Mouse (Mus musculus): ENCODE measurements at regions not wholly inside any gene's neighbourhood (a gene's known extent, or its start where the extent isn't known, plus 50 kb on each side); places are given as distances from the start of the nearest gene placed in this dataset.

DNA sequence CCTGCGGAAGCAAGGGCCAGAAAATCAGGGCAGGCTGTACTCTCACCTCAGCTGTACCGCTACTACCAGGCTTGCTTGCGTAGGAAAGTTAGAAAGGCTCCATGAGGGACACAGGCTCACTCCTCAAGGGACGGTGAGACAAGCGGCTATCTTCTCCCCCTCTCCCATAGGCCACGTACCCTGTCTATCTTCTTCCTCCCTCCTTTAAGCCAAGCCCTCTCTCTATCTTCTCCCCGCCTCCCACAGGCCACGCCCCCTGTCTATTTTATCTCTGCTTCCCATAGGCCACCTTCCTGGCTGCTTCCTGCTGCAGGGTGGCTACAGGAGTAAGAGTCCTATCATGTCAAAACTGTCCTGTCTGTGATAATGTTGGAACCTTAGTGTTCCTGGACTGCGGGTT, 409.1 kb upstream of the Kcnab2 start:
- Histone ChIP-seq H3K27ac (replicated peaks; ENCODE audit: low read depth, low read length) (no peak overlapping the region), H3K9ac (ENCODE audit: low read length) (no peak overlapping the region), H3K9me3 (ENCODE audit: control insufficient read depth, low read length) (no peaks in the 10 kb centered on the region), H3K4me1 (ENCODE audit: control insufficient read depth, insufficient read depth, low read length) (no peaks in the 10 kb centered on the region), H3K36me3 (ENCODE audit: control insufficient read depth, insufficient read depth, low read length) (no peaks in the 10 kb centered on the region), H3K4me2 (ENCODE audit: low read depth, severe bottlenecking) (no peak overlapping the region), H3K27me3 (ENCODE audit: control insufficient read depth, insufficient read depth, low read length) (no peaks in the 10 kb centered on the region), H3K4me3 (ENCODE audit: low read depth, low read length) (no peak overlapping the region)
- ATAC-seq (ENCODE audit: insufficient number of reproducible peaks, low FRiP score, low TSS enrichment, low read depth) = no peak
- 78% methylated on average over 9 of the region's 9 CpGs for WGBS
- DNase-seq (ENCODE audit: low spot score) = no peak

DNA sequence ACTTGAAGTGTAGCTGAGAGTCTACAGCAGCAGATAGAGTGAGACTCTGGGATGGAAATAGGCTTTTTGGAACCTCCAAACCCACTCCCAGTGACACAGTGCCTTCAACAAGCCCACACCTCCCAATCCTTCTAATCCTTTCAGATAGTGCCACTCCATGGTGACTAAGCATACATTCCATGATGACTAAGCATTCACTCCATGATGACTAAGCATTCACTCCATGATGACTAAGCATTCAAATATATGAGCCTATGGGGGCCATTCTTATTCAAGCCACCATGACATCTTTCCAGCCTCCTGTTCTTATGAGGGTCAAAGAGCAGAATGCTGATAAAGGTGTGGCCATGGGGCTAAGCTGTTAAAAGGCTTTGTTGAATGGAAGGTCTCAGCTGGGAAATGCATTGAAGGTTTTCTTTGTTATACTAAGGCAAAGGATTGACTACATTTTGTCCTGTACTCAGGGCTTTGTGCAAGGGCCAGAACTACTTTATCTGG, 403.8 kb upstream of the Kcnab2 start:
- Histone ChIP-seq H3K9me3 (ENCODE audit: control insufficient read depth, low read length) (no peaks in the 10 kb centered on the region), H3K4me1 (ENCODE audit: control insufficient read depth, insufficient read depth, low read length) (no peaks in the 10 kb centered on the region), H3K4me3 (ENCODE audit: low read depth, low read length) (no peak overlapping the region), H3K27ac (replicated peaks; ENCODE audit: low read depth, low read length) (no peak overlapping the region), H3K36me3 (ENCODE audit: control insufficient read depth, insufficient read depth, low read length) (no peaks in the 10 kb centered on the region), H3K4me2 (ENCODE audit: low read depth, severe bottlenecking) (no peak overlapping the region), H3K27me3 (ENCODE audit: control insufficient read depth, insufficient read depth, low read length) (no peaks in the 10 kb centered on the region), H3K9ac (ENCODE audit: low read length) (no peak overlapping the region)
- ATAC-seq (ENCODE audit: insufficient number of reproducible peaks, low FRiP score, low TSS enrichment, low read depth) = no peak
- no peak for DNase-seq (ENCODE audit: low spot score)

DNA sequence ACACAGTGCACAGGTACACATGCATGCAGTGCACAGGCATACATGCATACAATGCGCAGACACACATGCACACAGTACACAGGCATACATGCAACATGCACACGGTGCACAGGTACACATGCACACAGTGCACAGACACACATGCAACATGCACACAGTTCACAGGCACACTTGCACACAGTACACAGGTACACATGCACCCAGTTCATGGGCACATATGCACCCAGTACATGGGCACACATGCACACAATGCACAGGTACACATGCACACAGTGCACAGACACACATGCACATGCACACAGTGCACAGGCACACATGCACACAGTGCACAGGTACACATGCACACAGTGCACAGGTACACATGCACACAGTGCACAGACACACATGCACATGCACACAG, 402.7 kb upstream of the Kcnab2 start:
- H3K4me3 ChIP-seq (ENCODE audit: low read depth, low read length) = no peak overlapping the region
- WGBS = 91% methylated on average over 2 of the region's 2 CpGs
- H3K4me2 ChIP-seq (ENCODE audit: low read depth, severe bottlenecking) = no peak overlapping the region
- H3K36me3 ChIP-seq (ENCODE audit: control insufficient read depth, insufficient read depth, low read length) = no peaks in the 10 kb centered on the region
- H3K4me1 ChIP-seq (ENCODE audit: control insufficient read depth, insufficient read depth, low read length) = no peaks in the 10 kb centered on the region
- H3K27me3 ChIP-seq (ENCODE audit: control insufficient read depth, insufficient read depth, low read length) = no peaks in the 10 kb centered on the region
- DNase-seq (ENCODE audit: low spot score) (no peak), ATAC-seq (ENCODE audit: insufficient number of reproducible peaks, low FRiP score, low TSS enrichment, low read depth) (no peak)
- no peaks in the 10 kb centered on the region for H3K9me3 ChIP-seq (ENCODE audit: control insufficient read depth, low read length)
- H3K9ac ChIP-seq (ENCODE audit: low read length) = no peak overlapping the region
- no peak overlapping the region for H3K27ac ChIP-seq (replicated peaks; ENCODE audit: low read depth, low read length)

DNA sequence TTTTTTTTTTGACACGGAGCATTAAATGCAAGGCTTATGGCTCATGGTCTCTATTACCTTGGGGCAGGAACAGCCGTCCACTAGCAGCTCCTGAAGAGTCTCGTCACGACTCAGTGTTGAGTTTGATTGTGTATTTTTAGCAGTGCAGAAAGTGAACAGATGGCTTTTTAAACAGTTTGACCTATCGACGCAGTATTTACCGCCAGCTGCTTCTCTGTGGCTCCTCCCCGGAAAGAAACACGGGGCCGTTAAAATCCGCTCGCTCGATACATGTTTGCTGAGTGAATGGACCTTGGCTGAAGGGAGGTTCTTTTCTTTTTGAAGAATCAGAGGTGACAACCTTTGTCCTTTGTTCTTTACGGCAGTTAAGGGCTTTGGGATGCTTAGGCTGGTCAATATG, 401.3 kb upstream of the Kcnab2 start:
- Histone ChIP-seq H3K4me3 (ENCODE audit: low read depth, low read length) (no peak overlapping the region), H3K9me3 (ENCODE audit: control insufficient read depth, low read length) (no peaks in the 10 kb centered on the region), H3K36me3 (ENCODE audit: control insufficient read depth, insufficient read depth, low read length) (no peaks in the 10 kb centered on the region), H3K27ac (replicated peaks; ENCODE audit: low read depth, low read length) (no peak overlapping the region), H3K4me1 (ENCODE audit: control insufficient read depth, insufficient read depth, low read length) (no peaks in the 10 kb centered on the region), H3K27me3 (ENCODE audit: control insufficient read depth, insufficient read depth, low read length) (no peaks in the 10 kb centered on the region), H3K4me2 (ENCODE audit: low read depth, severe bottlenecking) (no peak overlapping the region), H3K9ac (ENCODE audit: low read length) (no peak overlapping the region)
- DNase-seq (ENCODE audit: low spot score) = no peak
- no peak for ATAC-seq (ENCODE audit: insufficient number of reproducible peaks, low FRiP score, low TSS enrichment, low read depth)
- WGBS = 83% methylated on average over 14 of the region's 14 CpGs

DNA sequence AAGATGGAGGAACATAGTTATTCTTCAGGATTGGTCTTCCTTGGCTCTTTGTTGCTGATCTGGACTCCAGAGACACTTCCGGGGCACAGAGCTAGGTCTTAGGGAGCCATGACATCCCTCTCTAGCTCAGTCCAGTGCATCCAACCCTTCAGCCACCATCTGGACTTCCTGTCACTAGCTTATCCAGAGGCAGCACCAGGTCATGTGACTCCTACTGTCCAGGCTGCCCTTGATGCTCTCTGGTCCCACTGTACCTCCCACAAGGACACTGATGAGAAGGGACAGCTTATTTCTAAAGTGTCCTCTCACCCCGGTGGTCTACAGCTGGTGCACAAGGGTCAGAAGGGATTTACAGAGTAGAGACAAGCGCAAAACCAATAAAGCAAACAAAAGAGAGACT, 400.7 kb upstream of the Kcnab2 start:
- Histone ChIP-seq H3K27me3 (ENCODE audit: control insufficient read depth, insufficient read depth, low read length) (no peaks in the 10 kb centered on the region), H3K27ac (replicated peaks; ENCODE audit: low read depth, low read length) (no peak overlapping the region), H3K4me1 (ENCODE audit: control insufficient read depth, insufficient read depth, low read length) (no peaks in the 10 kb centered on the region), H3K36me3 (ENCODE audit: control insufficient read depth, insufficient read depth, low read length) (no peaks in the 10 kb centered on the region), H3K4me3 (ENCODE audit: low read depth, low read length) (no peak overlapping the region), H3K9ac (ENCODE audit: low read length) (no peak overlapping the region), H3K9me3 (ENCODE audit: control insufficient read depth, low read length) (no peaks in the 10 kb centered on the region), H3K4me2 (ENCODE audit: low read depth, severe bottlenecking) (no peak overlapping the region)
- WGBS = 89% methylated on average over 3 of the region's 3 CpGs
- ATAC-seq (ENCODE audit: insufficient number of reproducible peaks, low FRiP score, low TSS enrichment, low read depth) (no peak), DNase-seq (ENCODE audit: low spot score) (no peak)

DNA sequence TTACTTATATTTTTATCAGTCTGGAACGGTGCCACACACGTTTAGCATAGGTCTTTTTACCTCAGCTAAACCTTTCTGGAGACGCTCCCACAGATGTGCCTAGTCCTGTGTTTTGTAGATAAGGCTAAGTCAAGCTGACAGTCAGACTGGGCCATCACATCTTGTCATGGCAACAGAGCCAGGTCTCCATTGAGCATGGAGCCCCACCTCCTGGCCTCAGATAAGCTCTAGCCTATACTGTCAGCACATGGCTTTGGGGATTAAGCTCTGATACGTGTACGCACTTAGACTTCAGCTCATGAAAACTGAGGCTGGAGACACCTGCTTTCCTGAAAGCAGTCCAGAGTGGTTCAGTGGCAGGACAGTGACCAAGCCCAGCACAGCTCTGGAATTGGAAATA, 392.4 kb upstream of the Kcnab2 start:
- Histone ChIP-seq H3K36me3 (ENCODE audit: control insufficient read depth, insufficient read depth, low read length) (no peaks in the 10 kb centered on the region), H3K9ac (ENCODE audit: low read length) (no peak overlapping the region), H3K4me3 (ENCODE audit: low read depth, low read length) (no peak overlapping the region), H3K27me3 (ENCODE audit: control insufficient read depth, insufficient read depth, low read length) (no peaks in the 10 kb centered on the region), H3K27ac (replicated peaks; ENCODE audit: low read depth, low read length) (no peak overlapping the region), H3K9me3 (ENCODE audit: control insufficient read depth, low read length) (no peaks in the 10 kb centered on the region), H3K4me1 (ENCODE audit: control insufficient read depth, insufficient read depth, low read length) (no peaks in the 10 kb centered on the region), H3K4me2 (ENCODE audit: low read depth, severe bottlenecking) (no peak overlapping the region)
- no peak for ATAC-seq (ENCODE audit: insufficient number of reproducible peaks, low FRiP score, low TSS enrichment, low read depth)
- DNase-seq (ENCODE audit: low spot score) = no peak
- WGBS = 84% methylated on average over 5 of the region's 5 CpGs

DNA sequence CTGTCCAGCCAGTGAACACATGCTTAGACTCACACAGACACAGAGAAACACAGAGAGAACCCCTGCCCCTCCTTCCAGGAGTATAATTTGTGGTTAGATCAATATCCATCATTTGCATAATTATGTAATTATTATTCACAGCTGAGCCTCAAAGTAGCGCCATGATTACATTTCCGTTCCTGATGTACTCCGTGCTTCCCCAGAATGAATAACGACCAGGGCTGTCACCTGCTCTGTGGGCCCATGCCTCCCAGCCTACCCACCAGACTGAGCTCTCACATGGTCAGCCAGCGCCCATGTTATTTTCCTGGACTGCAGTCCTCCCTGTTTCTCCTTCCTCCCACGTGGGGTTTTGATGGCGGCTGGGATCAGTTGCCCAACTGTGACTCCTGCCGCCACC, 388.2 kb upstream of the Kcnab2 start:
- Histone ChIP-seq H3K4me3 (ENCODE audit: low read depth, low read length) (no peak overlapping the region), H3K4me2 (ENCODE audit: low read depth, severe bottlenecking) (no peak overlapping the region), H3K27me3 (ENCODE audit: control insufficient read depth, insufficient read depth, low read length) (no peaks in the 10 kb centered on the region), H3K27ac (replicated peaks; ENCODE audit: low read depth, low read length) (no peak overlapping the region), H3K36me3 (ENCODE audit: control insufficient read depth, insufficient read depth, low read length) (no peaks in the 10 kb centered on the region), H3K9me3 (ENCODE audit: control insufficient read depth, low read length) (no peaks in the 10 kb centered on the region), H3K4me1 (ENCODE audit: control insufficient read depth, insufficient read depth, low read length) (no peaks in the 10 kb centered on the region), H3K9ac (ENCODE audit: low read length) (no peak overlapping the region)
- DNase-seq (ENCODE audit: low spot score) (no peak), ATAC-seq (ENCODE audit: insufficient number of reproducible peaks, low FRiP score, low TSS enrichment, low read depth) (no peak)
- WGBS = 89% methylated on average over 8 of the region's 8 CpGs

DNA sequence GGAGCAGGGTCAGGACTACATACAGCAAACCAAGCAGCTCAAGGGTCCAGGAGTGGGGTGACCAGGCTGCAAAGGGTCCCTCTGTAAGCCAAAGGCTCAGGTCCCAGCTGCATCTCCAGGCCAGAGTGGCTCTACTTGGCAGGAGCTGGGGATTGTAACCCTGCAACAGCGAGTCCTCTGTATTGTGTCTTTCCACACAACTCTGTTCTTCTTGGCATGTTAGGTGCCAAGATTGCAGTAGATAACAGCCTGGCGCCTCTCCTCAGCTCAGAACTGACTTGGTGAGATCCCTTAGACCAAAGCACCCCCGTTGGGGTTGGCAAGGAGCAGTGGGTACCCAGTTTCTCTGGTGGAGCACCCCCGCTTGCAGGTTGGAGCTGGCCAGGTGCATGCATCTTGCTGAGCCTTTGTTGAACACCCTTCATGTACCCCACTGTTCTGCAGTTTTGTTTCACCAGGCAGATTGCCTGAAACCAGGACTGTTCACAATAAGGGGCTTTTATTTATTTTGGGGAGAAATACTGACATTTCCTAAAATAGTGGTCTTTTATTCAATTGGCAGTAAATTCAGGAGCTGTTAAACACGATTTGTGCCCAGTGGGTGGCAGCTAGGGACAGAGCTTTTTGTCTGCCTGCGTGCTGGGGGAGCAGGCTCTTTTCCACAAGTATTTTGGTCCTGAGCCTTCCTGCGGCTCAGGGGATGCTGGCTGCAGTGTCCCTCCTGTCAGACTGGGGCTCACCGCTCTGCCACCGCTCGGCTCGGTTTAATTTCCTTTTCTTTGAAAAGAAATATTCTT, 385.3 kb upstream of the Kcnab2 start:
- Histone ChIP-seq H3K9me3 (ENCODE audit: control insufficient read depth, low read length) (no peaks in the 10 kb centered on the region), H3K27ac (replicated peaks; ENCODE audit: low read depth, low read length) (no peak overlapping the region), H3K36me3 (ENCODE audit: control insufficient read depth, insufficient read depth, low read length) (no peaks in the 10 kb centered on the region), H3K4me1 (ENCODE audit: control insufficient read depth, insufficient read depth, low read length) (no peaks in the 10 kb centered on the region), H3K27me3 (ENCODE audit: control insufficient read depth, insufficient read depth, low read length) (no peaks in the 10 kb centered on the region), H3K9ac (ENCODE audit: low read length) (no peak overlapping the region), H3K4me2 (ENCODE audit: low read depth, severe bottlenecking) (no peak overlapping the region), H3K4me3 (ENCODE audit: low read depth, low read length) (no peak overlapping the region)
- WGBS = 71% methylated on average over 11 of the region's 11 CpGs
- no peak for DNase-seq (ENCODE audit: low spot score)
- ATAC-seq (ENCODE audit: insufficient number of reproducible peaks, low FRiP score, low TSS enrichment, low read depth) = no peak

DNA sequence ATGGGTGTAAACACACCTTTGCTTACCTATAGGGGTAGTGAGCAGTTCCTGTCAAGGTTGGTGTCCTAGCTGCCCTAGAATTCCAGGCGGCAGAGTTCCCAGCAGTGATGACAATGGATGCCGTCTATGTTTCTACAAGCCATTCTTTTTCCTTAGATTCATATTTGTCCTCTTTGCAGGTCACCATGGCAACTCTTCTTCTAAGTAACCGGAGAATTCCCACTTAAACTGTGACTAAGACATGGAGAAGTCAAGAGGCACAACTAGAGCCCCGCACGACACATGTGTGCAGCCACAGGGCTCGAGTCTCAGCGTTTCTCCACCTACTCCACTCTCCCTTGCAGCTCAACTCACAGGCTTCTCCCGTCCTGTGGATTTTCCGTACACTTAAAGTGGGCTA, 381.5 kb upstream of the Kcnab2 start:
- H3K4me1 ChIP-seq (ENCODE audit: control insufficient read depth, insufficient read depth, low read length) = no peaks in the 10 kb centered on the region
- no peak overlapping the region for H3K4me2 ChIP-seq (ENCODE audit: low read depth, severe bottlenecking)
- 86% methylated on average over 9 of the region's 9 CpGs for WGBS
- H3K36me3 ChIP-seq (ENCODE audit: control insufficient read depth, insufficient read depth, low read length) = no peaks in the 10 kb centered on the region
- H3K9ac ChIP-seq (ENCODE audit: low read length) = no peak overlapping the region
- no peak overlapping the region for H3K27ac ChIP-seq (replicated peaks; ENCODE audit: low read depth, low read length)
- no peaks in the 10 kb centered on the region for H3K27me3 ChIP-seq (ENCODE audit: control insufficient read depth, insufficient read depth, low read length)
- no peaks in the 10 kb centered on the region for H3K9me3 ChIP-seq (ENCODE audit: control insufficient read depth, low read length)
- DNase-seq (ENCODE audit: low spot score) = no peak
- no peak overlapping the region for H3K4me3 ChIP-seq (ENCODE audit: low read depth, low read length)
- no peak for ATAC-seq (ENCODE audit: insufficient number of reproducible peaks, low FRiP score, low TSS enrichment, low read depth)
